19 mouse cellular contexts compared by ENCODE assay signal in the genomic region with DNA sequence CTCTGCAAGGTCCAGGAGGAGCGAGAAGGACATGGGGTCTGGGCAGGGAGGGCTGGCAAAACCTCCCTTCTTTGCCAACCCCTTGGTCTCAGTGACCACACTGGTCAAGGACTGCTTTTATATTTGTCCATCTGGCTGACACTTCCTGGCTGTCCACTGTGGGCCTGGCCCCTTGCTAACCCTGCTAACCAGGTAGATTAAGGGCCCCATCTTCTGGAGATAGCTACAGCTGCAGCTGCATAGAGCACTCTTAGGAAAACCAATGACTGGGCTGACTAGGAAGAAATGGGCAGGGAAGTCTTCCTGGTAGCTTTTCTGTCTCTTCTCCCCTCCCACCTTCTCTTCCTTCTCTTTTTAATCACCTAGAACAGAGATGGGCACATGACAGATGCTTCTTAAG. TPM values are rescaled to one million over a fixed set of nuclear protein-coding genes. Genes with fewer than 3 reads are reported as not detected.
A peak's percentile ranks its signal among the peaks of the same experiment; 100 is the strongest.
DNase-seq lines count a peak whose midpoint lies in the region; ATAC-seq and TF ChIP-seq lines count a peak whose summit lies in the region.
"Had no signal": no experiment of that assay in that cellular context is flagged by ENCODE, and none has a peak within 500 bp of the region (broad histone marks: within the 10 kb centered on the region; RNA-seq: fewer than 3 reads in every experiment).

No protein-coding gene starts in this region.

- peak; percentile 58 for TF ChIP-seq RAD21 in CH12.LX (IDR thresholded peaks at IDR 0.05; ENCODE audit: low read depth, low read length)

- H3K9me3 ChIP-seq in forebrain, postnatal 0 days (ENCODE audit: low read length): no peaks in the 10 kb centered on the region
- no peaks in the 10 kb centered on the region for H3K9me3 ChIP-seq in forebrain, embryonic 10.5 days
- H3K9me3 ChIP-seq in CH12.LX (replicated peaks; ENCODE audit: low read length): no peaks in the 10 kb centered on the region
- H3K9me3 ChIP-seq: hindbrain, embryonic 12.5 days; stomach, embryonic 15.5 days had no signal

- no peak for ATAC-seq in forebrain, postnatal 0 days

- no peak for TF ChIP-seq POLR2A in CH12.LX (IDR thresholded peaks at IDR 0.05; ENCODE audit: low read depth, low read length)

- DNase-seq in forebrain, postnatal 0 days: no peak
- DNase-seq in forebrain, embryonic 10.5 days (ENCODE audit: extremely low spot score, low spot score): no peak
- DNase-seq in layer of hippocampus, adult 2 months (ENCODE audit: low spot score in 2 of 2): no peak
- no peak for DNase-seq in layer of hippocampus, postnatal 36 days
- no peak for DNase-seq in CH12.LX (ENCODE audit: extremely low read depth)
- peak; percentile 44 for DNase-seq in kidney, postnatal 10 days
- no peak for DNase-seq in frontal cortex, postnatal 14 days (ENCODE audit: low spot score in 2 of 2)
- no peak for DNase-seq in spleen, postnatal 36 days (ENCODE audit: low spot score in 2 of 2)
- DNase-seq: adrenal gland, postnatal 25 days; lung, adult 18-20 months; right cerebral cortex, postnatal 4 days had no signal

- H3K9ac ChIP-seq in forebrain, postnatal 0 days: no peak overlapping the region
- H3K9ac ChIP-seq in CH12.LX (ENCODE audit: insufficient read depth, low read depth): no peak overlapping the region
- H3K9ac ChIP-seq: hindbrain, embryonic 12.5 days; stomach, embryonic 15.5 days had no signal

- TF ChIP-seq CTCF in forebrain, postnatal 0 days (IDR thresholded peaks at IDR 0.05; ENCODE audit: low read depth): peak; percentile 25; the same call in 1 of the 2 replicates
- TF ChIP-seq CTCF in layer of hippocampus, adult 2 months (conservative IDR thresholded peaks at IDR 0.05): peak; percentile 46
- peak in 1 of 2 experiments; percentile 57; a peak in 2 of 4 replicates for TF ChIP-seq CTCF in CH12.LX (conservative IDR thresholded peaks at IDR 0.05 in 1 of 2, IDR thresholded peaks at IDR 0.05 in 1 of 2; ENCODE audit: low read depth in 2 of 2, low read length in 2 of 2)

- TF ChIP-seq EP300 in CH12.LX (IDR thresholded peaks at IDR 0.05; ENCODE audit: low read length): no peak

- 84% methylated on average over 1 of the region's 1 CpGs for WGBS in forebrain, postnatal 0 days
- WGBS in forebrain, embryonic 10.5 days: 67% methylated on average over 1 of the region's 1 CpGs

- H3K4me3 ChIP-seq in forebrain, postnatal 0 days (ENCODE audit: low read depth, low read length): no peak overlapping the region
- H3K4me3 ChIP-seq in forebrain, embryonic 10.5 days: no peak overlapping the region
- H3K4me3 ChIP-seq in layer of hippocampus, adult 2 months: no peak overlapping the region
- no peak overlapping the region for H3K4me3 ChIP-seq in CH12.LX (replicated peaks in 1 of 3; ENCODE audit: low read depth in 2 of 3, low read length in 2 of 3, poor library complexity in 1 of 3)
- H3K4me3 ChIP-seq: hindbrain, embryonic 12.5 days; myocyte; stomach, embryonic 15.5 days had no signal

- H3K79me2 ChIP-seq in CH12.LX (replicated peaks; ENCODE audit: control insufficient read depth, extremely low read depth, insufficient read depth, poor library complexity, severe bottlenecking): no peaks in the 10 kb centered on the region

- H3K36me3 ChIP-seq in forebrain, postnatal 0 days (ENCODE audit: insufficient read depth): no peaks in the 10 kb centered on the region
- no peaks in the 10 kb centered on the region for H3K36me3 ChIP-seq in forebrain, embryonic 10.5 days (replicated peaks)
- no peaks in the 10 kb centered on the region for H3K36me3 ChIP-seq in CH12.LX (replicated peaks in 1 of 2; ENCODE audit: control insufficient read depth in 1 of 2, insufficient read depth in 1 of 2, low read length in 1 of 2)
- H3K36me3 ChIP-seq: hindbrain, embryonic 12.5 days; stomach, embryonic 15.5 days had no signal

- no peaks in the 10 kb centered on the region for H3K4me1 ChIP-seq in forebrain, postnatal 0 days (ENCODE audit: insufficient read depth)
- peaks cover 6% of the 10 kb centered on the region; the same call in 1 of the 2 replicates for H3K4me1 ChIP-seq in forebrain, embryonic 10.5 days
- peaks cover 0 to 8% of the 10 kb centered on the region in 2 experiments; a peak in 2 of 4 replicates for H3K4me1 ChIP-seq in CH12.LX (ENCODE audit: control insufficient read depth in 1 of 2, insufficient read depth in 2 of 2)
- H3K4me1 ChIP-seq: hindbrain, embryonic 12.5 days; stomach, embryonic 15.5 days had no signal

- dilution Hi-C loops in CH12.LX (cut with MboI; ENCODE audit: extremely low pct_ligation_motif_present, extremely low pct_unique_long_range_greater_than_20kb, low sequenced_read_pairs): no loop called here

- H3K27me3 ChIP-seq in forebrain, postnatal 0 days (ENCODE audit: insufficient read depth, low read length): no peaks in the 10 kb centered on the region
- H3K27me3 ChIP-seq in forebrain, embryonic 10.5 days (ENCODE audit: poor library complexity, severe bottlenecking): peaks cover 23% of the 10 kb centered on the region
- H3K27me3 ChIP-seq in CH12.LX (replicated peaks): peaks cover 74% of the 10 kb centered on the region
- H3K27me3 ChIP-seq: stomach, embryonic 15.5 days had no signal

- no peak overlapping the region for H3K4me2 ChIP-seq in forebrain, postnatal 0 days (ENCODE audit: low read depth)
- no peak overlapping the region for H3K4me2 ChIP-seq in CH12.LX (ENCODE audit: insufficient read depth, low read depth, poor library complexity, severe bottlenecking)
- H3K4me2 ChIP-seq: heart, embryonic 11.5 days; hindbrain, embryonic 12.5 days; stomach, embryonic 15.5 days had no signal

- in situ Hi-C loops in CH12.LX (cut with MboI; ENCODE audit: low pct_ligation_motif_present, low pct_unique_long_range_greater_than_20kb, low sequenced_read_pairs): loop anchor here (5.0 kb wide), 2 partner anchors 33 to 68 kb away; no protein-coding TSS in a partner anchor

- no peak overlapping the region for H3K27ac ChIP-seq in forebrain, postnatal 0 days (ENCODE audit: low read depth, low read length)
- H3K27ac ChIP-seq in forebrain, embryonic 10.5 days: no peak overlapping the region
- H3K27ac ChIP-seq in layer of hippocampus, adult 2 months: no peak overlapping the region
- H3K27ac ChIP-seq in CH12.LX (ENCODE audit: insufficient read depth, low read depth): no peak overlapping the region
- H3K27ac ChIP-seq: hindbrain, embryonic 12.5 days; stomach, embryonic 15.5 days had no signal

TF ChIP-seq in CH12.LX, 34 proteins besides CTCF, POLR2A, EP300 and RAD21:
- TF ChIP-seq SMC3 (IDR thresholded peaks at IDR 0.05; ENCODE audit: low read depth, low read length) (peak; percentile 56), RCOR1 (conservative IDR thresholded peaks at IDR 0.05; ENCODE audit: low read depth, low read length) (no peak), TCF12 (IDR thresholded peaks at IDR 0.05; ENCODE audit: low read depth, low read length) (no peak), ZNF384 (IDR thresholded peaks at IDR 0.05; ENCODE audit: low read depth, low read length) (no peak), MEF2A (IDR thresholded peaks at IDR 0.05; ENCODE audit: borderline replicate concordance, low read depth, low read length) (no peak)
TF ChIP-seq in CH12.LX: peak in this region for 1.

RNA-seq across cellular contexts. Expression of a gene that starts 3.6 kb away (rescaled TPM):
- not detected in 2 replicates for total RNA-seq in forebrain, postnatal 0 days (2014; rRNA removed)
- not detected in 2 replicates for polyA plus RNA-seq in forebrain, postnatal 0 days (2015; fragmentation: Nextera tagmentation; extraction: Ambion mirVana)
- polyA plus RNA-seq in forebrain, embryonic 10.5 days (2016; fragmentation: Nextera tagmentation; extraction: Ambion mirVana): not detected in 2 replicates
- total RNA-seq in layer of hippocampus, adult 2 months (2021): not detected
- total RNA-seq in layer of hippocampus, postnatal 36 days (2021): not detected
- total RNA-seq in CH12.LX (2012; rRNA removed) (not detected in 2 replicates), CH12.LX (2014; rRNA removed) (not detected in 2 replicates)
- not detected in 2 replicates for polyA plus RNA-seq in CH12.LX (2012; ENCODE audit: insufficient read length, low read depth)
- total RNA-seq: adrenal gland, postnatal 25 days; gastrocnemius, adult 18-20 months had no signal
- polyA plus RNA-seq: embryonic facial prominence, embryonic 11.5 days; heart, embryonic 11.5 days; hindbrain, embryonic 12.5 days; large intestine, adult 2 months; myocyte; urinary bladder, adult 2 months had no signal

RNA-seq across cellular contexts. Expression of a gene that starts 12.0 kb away (rescaled TPM):
- total RNA-seq in forebrain, postnatal 0 days (2014; rRNA removed): 34.4 and 35.4 TPM in 2 replicates
- polyA plus RNA-seq in forebrain, postnatal 0 days (2015; fragmentation: Nextera tagmentation; extraction: Ambion mirVana): 59.9 and 65.4 TPM in 2 replicates
- 85.8 and 86.6 TPM in 2 replicates for polyA plus RNA-seq in forebrain, embryonic 10.5 days (2016; fragmentation: Nextera tagmentation; extraction: Ambion mirVana)
- 10 to 100 TPM; 29.5 to 33.9 TPM for total RNA-seq in layer of hippocampus, adult 2 months (2021)
- total RNA-seq in layer of hippocampus, postnatal 36 days (2021): 10 to 100 TPM; 29.7 to 46.0 TPM
- 69.5 and 90.3 TPM in 2 replicates for total RNA-seq in CH12.LX (2012; rRNA removed)
- total RNA-seq in CH12.LX (2014; rRNA removed): 57.0 and 63.4 TPM in 2 replicates
- 55.6 and 67.1 TPM in 2 replicates for polyA plus RNA-seq in CH12.LX (2012; ENCODE audit: insufficient read length, low read depth)

RNA-seq across cellular contexts. Expression of a gene that starts 14.8 kb away (rescaled TPM):
- 108 and 127 TPM in 2 replicates for total RNA-seq in forebrain, postnatal 0 days (2014; rRNA removed)
- polyA plus RNA-seq in forebrain, postnatal 0 days (2015; fragmentation: Nextera tagmentation; extraction: Ambion mirVana): 68.8 and 82.9 TPM in 2 replicates
- polyA plus RNA-seq in forebrain, embryonic 10.5 days (2016; fragmentation: Nextera tagmentation; extraction: Ambion mirVana): 12.1 and 15.8 TPM in 2 replicates
- 100 to 1,000 TPM; 173 to 180 TPM for total RNA-seq in layer of hippocampus, adult 2 months (2021)
- 100 to 1,000 TPM; 169 to 174 TPM for total RNA-seq in layer of hippocampus, postnatal 36 days (2021)
- total RNA-seq in CH12.LX (2012; rRNA removed): 43.8 and 46.1 TPM in 2 replicates
- 14.8 and 15.9 TPM in 2 replicates for total RNA-seq in CH12.LX (2014; rRNA removed)
- polyA plus RNA-seq in CH12.LX (2012; ENCODE audit: insufficient read length, low read depth): 33.3 and 34.7 TPM in 2 replicates

RNA-seq across cellular contexts. Expression of a gene that starts 25.6 kb away (rescaled TPM):
- not detected in 2 replicates for total RNA-seq in forebrain, postnatal 0 days (2014; rRNA removed)
- not detected in 2 replicates for polyA plus RNA-seq in forebrain, postnatal 0 days (2015; fragmentation: Nextera tagmentation; extraction: Ambion mirVana)
- not detected in 2 replicates for polyA plus RNA-seq in forebrain, embryonic 10.5 days (2016; fragmentation: Nextera tagmentation; extraction: Ambion mirVana)
- not detected for total RNA-seq in layer of hippocampus, adult 2 months (2021)
- total RNA-seq in layer of hippocampus, postnatal 36 days (2021): not detected
- total RNA-seq in CH12.LX (2012; rRNA removed) (0.46 and 1.4 TPM in 2 replicates), CH12.LX (2014; rRNA removed) (not detected in 2 replicates)
- polyA plus RNA-seq in CH12.LX (2012; ENCODE audit: insufficient read length, low read depth): not detected in 2 replicates
- total RNA-seq: gastrocnemius, adult 18-20 months had no signal
- polyA plus RNA-seq: embryonic facial prominence, embryonic 11.5 days; hindbrain, embryonic 12.5 days had no signal

RNA-seq across cellular contexts. Expression of a gene that starts 39.2 kb away (rescaled TPM):
- 2.7 TPM in 1 of 2 replicates, not detected in the other for total RNA-seq in forebrain, postnatal 0 days (2014; rRNA removed)
- 0.54 and 2.5 TPM in 2 replicates for polyA plus RNA-seq in forebrain, postnatal 0 days (2015; fragmentation: Nextera tagmentation; extraction: Ambion mirVana)
- 0.27 and 0.46 TPM in 2 replicates for polyA plus RNA-seq in forebrain, embryonic 10.5 days (2016; fragmentation: Nextera tagmentation; extraction: Ambion mirVana)
- 10 to 100 TPM; 46.2 to 49.4 TPM for total RNA-seq in layer of hippocampus, adult 2 months (2021)
- 10 to 100 TPM; 36.3 to 43.5 TPM for total RNA-seq in layer of hippocampus, postnatal 36 days (2021)
- total RNA-seq in CH12.LX (2012; rRNA removed) (6.0 and 21.1 TPM in 2 replicates), CH12.LX (2014; rRNA removed) (not detected in 2 replicates)
- polyA plus RNA-seq in CH12.LX (2012; ENCODE audit: insufficient read length, low read depth): 1.4 and 2.4 TPM in 2 replicates
